Mouse (Mus musculus): Measurements from ENCODE around the gene Car5a. TPM values are rescaled to one million over a fixed set of nuclear protein-coding genes. Genes with fewer than 3 reads are reported as not detected.

Car5a gene
- total and polyA plus RNA-seq, 3 experiments: 0.08 TPM; not detected in 2

- no peak for TF ChIP-seq CTCF (IDR thresholded peaks at IDR 0.05 in 2 of 3, conservative IDR thresholded peaks at IDR 0.05 in 1 of 3; ENCODE audit: control insufficient read depth in 1 of 3, insufficient read depth in 1 of 3, low read depth in 2 of 3, low read length in 3 of 3, poor library complexity in 1 of 3, severe bottlenecking in 1 of 3)
- TF ChIP-seq POLR2AphosphoS5 (IDR thresholded peaks at IDR 0.05; ENCODE audit: borderline replicate concordance, low read depth, low read length): no peak
- TF ChIP-seq GATA1 (IDR thresholded peaks at IDR 0.05; ENCODE audit: low read depth, low read length): no peak
- no peak for TF ChIP-seq SIN3A (IDR thresholded peaks at IDR 0.05; ENCODE audit: low read length)
- TF ChIP-seq USF1 (IDR thresholded peaks at IDR 0.05; ENCODE audit: low read depth, low read length): no peak
- no peak for TF ChIP-seq GABPA (IDR thresholded peaks at IDR 0.05; ENCODE audit: low read depth, low read length)
- no peak for TF ChIP-seq JUND (IDR thresholded peaks at IDR 0.05; ENCODE audit: low read depth, low read length)
- no peak for TF ChIP-seq KAT2A (conservative IDR thresholded peaks at IDR 0.05; ENCODE audit: low read depth, low read length)
- no peak for TF ChIP-seq ZNF384 (IDR thresholded peaks at IDR 0.05; ENCODE audit: low read depth, low read length)
- no peak for TF ChIP-seq CHD1 (IDR thresholded peaks at IDR 0.05; ENCODE audit: low read depth, low read length)
- no peak for TF ChIP-seq NELFE (IDR thresholded peaks at IDR 0.05; ENCODE audit: low read depth, low read length)
- no peak for TF ChIP-seq ZC3H11A (IDR thresholded peaks at IDR 0.05; ENCODE audit: low read depth, low read length)
- TF ChIP-seq MEF2A (IDR thresholded peaks at IDR 0.05; ENCODE audit: extremely low read depth, insufficient replicate concordance, low read depth, low read length, poor library complexity, severe bottlenecking): no peak
- TF ChIP-seq TCF12 (IDR thresholded peaks at IDR 0.05; ENCODE audit: low read depth, low read length): no peak
- no peak for TF ChIP-seq ETS1 (IDR thresholded peaks at IDR 0.05; ENCODE audit: low read depth, low read length)
Observed at GRCm38 (mm10) chr8:121895910-121896309, 48.8 kb downstream of the Car5a start.

GRCm38 (mm10) chr8:121892875-121893274 lies 51.8 kb downstream of the Car5a start:
- H3K4me3 ChIP-seq (ENCODE audit: control insufficient read depth in 1 of 2, insufficient read depth in 1 of 2, low read depth in 2 of 2, low read length in 2 of 2): no peak overlapping the region
- no peak overlapping the region for H3K9ac ChIP-seq (ENCODE audit: control insufficient read depth, low read depth, low read length, poor library complexity, severe bottlenecking)
- peaks cover 3 to 4% of the 10 kb centered on the region in 2 experiments; a peak in 3 of 4 replicates for H3K4me1 ChIP-seq (ENCODE audit: control insufficient read depth in 1 of 2, insufficient read depth in 2 of 2, low read length in 2 of 2)
- H3K9me3 ChIP-seq (replicated peaks; ENCODE audit: insufficient read depth, low read length): no peaks in the 10 kb centered on the region
- H3K27me3 ChIP-seq (ENCODE audit: control insufficient read depth in 1 of 2, insufficient read depth in 2 of 2, low read length in 2 of 2): no peaks in the 10 kb centered on the region
- H3K36me3 ChIP-seq (ENCODE audit: control insufficient read depth in 1 of 2, insufficient read depth in 2 of 2, low read length in 2 of 2): peaks cover 4 to 38% of the 10 kb centered on the region in 2 experiments
- H3K79me2 ChIP-seq (ENCODE audit: control insufficient read depth, insufficient read depth, low read length, poor library complexity): peaks cover 36% of the 10 kb centered on the region
- no peak for DNase-seq (ENCODE audit: low read depth, low spot score)
- no peak overlapping the region for H3K27ac ChIP-seq (ENCODE audit: control insufficient read depth, low read depth, low read length)
- TF ChIP-seq MYB (IDR thresholded peaks at IDR 0.05; ENCODE audit: low read depth, low read length) (no peak), MAZ (IDR thresholded peaks at IDR 0.05; ENCODE audit: low read depth, low read length) (no peak), ZKSCAN1 (IDR thresholded peaks at IDR 0.05; ENCODE audit: low read depth, low read length) (no peak), POLR2AphosphoS2 (IDR thresholded peaks at IDR 0.05; ENCODE audit: low read length) (peak; percentile 40; the same call in 1 of the 2 replicates), POLR2A (IDR thresholded peaks at IDR 0.05; ENCODE audit: control insufficient read depth in 1 of 2, insufficient read depth in 1 of 2, low read depth in 1 of 2, low read length in 2 of 2, poor library complexity in 1 of 2) (peak in 1 of 2 experiments; percentile 22; a peak in 1 of 4 replicates)

More at GRCm38 (mm10) chr8:121895910-121896309, 48.8 kb downstream of the Car5a start:
- Histone ChIP-seq H3K27ac (ENCODE audit: control insufficient read depth, low read depth, low read length) (no peak overlapping the region), H3K4me1 (ENCODE audit: control insufficient read depth in 1 of 2, insufficient read depth in 2 of 2, low read length in 2 of 2) (peaks cover 22 to 27% of the 10 kb centered on the region in 2 experiments; a peak in 3 of 4 replicates), H3K9ac (ENCODE audit: control insufficient read depth, low read depth, low read length, poor library complexity, severe bottlenecking) (no peak overlapping the region), H3K9me3 (replicated peaks; ENCODE audit: insufficient read depth, low read length) (no peaks in the 10 kb centered on the region), H3K27me3 (ENCODE audit: control insufficient read depth in 1 of 2, insufficient read depth in 2 of 2, low read length in 2 of 2) (no peaks in the 10 kb centered on the region), H3K4me3 (ENCODE audit: control insufficient read depth in 1 of 2, insufficient read depth in 1 of 2, low read depth in 2 of 2, low read length in 2 of 2) (no peak overlapping the region), H3K36me3 (ENCODE audit: control insufficient read depth in 1 of 2, insufficient read depth in 2 of 2, low read length in 2 of 2) (peaks cover 30 to 33% of the 10 kb centered on the region in 2 experiments), H3K79me2 (ENCODE audit: control insufficient read depth, insufficient read depth, low read length, poor library complexity) (peaks cover 66% of the 10 kb centered on the region)
- DNase-seq (ENCODE audit: low read depth, low spot score): no peak
